Mouse (Mus musculus) embryonic facial prominence, embryonic 13.5 days (tissue): ENCODE results near the gene Chmp5. TPM values are rescaled to one million over a fixed set of nuclear protein-coding genes. Genes with fewer than 3 reads are reported as not detected.

Experiments
- ATAC-seq: fragments of 200-750 bp; cut with Nextera tagmentation; 2 replicates; pipeline ENCODE4 v1.8.0; 2017; ENCODE audit warnings: low read depth; ENCODE audit not compliant: insufficient number of reproducible peaks, insufficient read depth, low FRiP score, low TSS enrichment
- H3K27ac ChIP-seq: fragments of 300-500 bp; sonication (generic); 2 replicates; pipeline ENCODE4 v1.5.1; 2015; ENCODE audit warnings: moderate library complexity, mild to moderate bottlenecking, inconsistent platforms
- H3K27me3 ChIP-seq: fragments of 300-500 bp; sonication (generic); 2 replicates; pipeline ENCODE4 v1.6.1; 2015; ENCODE audit warnings: mild to moderate bottlenecking, inconsistent platforms
- H3K36me3 ChIP-seq: fragments of 300-500 bp; sonication (generic); 2 replicates; pipeline ENCODE4 v1.6.1; 2015; ENCODE audit warnings: mild to moderate bottlenecking, inconsistent platforms
- H3K4me1 ChIP-seq: fragments of 300-500 bp; sonication (generic); 2 replicates; pipeline ENCODE4 v1.6.1; 2015; ENCODE audit warnings: inconsistent platforms
- H3K4me2 ChIP-seq: fragments of 300-500 bp; sonication (generic); 2 replicates; pipeline ENCODE4 v1.6.1; 2015; ENCODE audit warnings: moderate library complexity, mild to moderate bottlenecking, inconsistent platforms
- H3K4me3 ChIP-seq: fragments of 300-500 bp; sonication (generic); 2 replicates; pipeline ENCODE4 v1.5.1; 2015; ENCODE audit warnings: mild to moderate bottlenecking, inconsistent platforms
- H3K9ac ChIP-seq: fragments of 300-500 bp; sonication (generic); 2 replicates; pipeline ENCODE4 v1.6.1; 2015; ENCODE audit warnings: mild to moderate bottlenecking, inconsistent platforms
- H3K9me3 ChIP-seq: fragments of 300-500 bp; sonication (generic); 2 replicates; pipeline ENCODE4 v1.6.1; 2016; ENCODE audit warnings: inconsistent platforms
- whole genome bisulfite sequencing: fragments of 180-500 bp; shearing (Covaris S2); methylation state at CpG from one replicate; pipeline ENCODE4 v1.1.7; 2015; ENCODE audit warnings: mixed read lengths; 5-methylcytosine and 5-hydroxymethylcytosine counted together
- microRNA-seq: library from miRNA; unstranded; fragments of <30 nt; microRNA quantifications from one replicate; pipeline ENCODE4, GENCODE M21; 2016
- polyA plus RNA-seq: library from polyadenylated mRNA; unstranded; fragments of >200 nt; fragmentation: Nextera tagmentation; extraction: Ambion mirVana; gene quantifications from 2 replicates; pipeline ENCODE4 v1.2.1, GENCODE M21; 2015

Chmp5 gene
- polyA plus RNA-seq, 1 experiment from 2014 or later: 114 TPM

DNA sequence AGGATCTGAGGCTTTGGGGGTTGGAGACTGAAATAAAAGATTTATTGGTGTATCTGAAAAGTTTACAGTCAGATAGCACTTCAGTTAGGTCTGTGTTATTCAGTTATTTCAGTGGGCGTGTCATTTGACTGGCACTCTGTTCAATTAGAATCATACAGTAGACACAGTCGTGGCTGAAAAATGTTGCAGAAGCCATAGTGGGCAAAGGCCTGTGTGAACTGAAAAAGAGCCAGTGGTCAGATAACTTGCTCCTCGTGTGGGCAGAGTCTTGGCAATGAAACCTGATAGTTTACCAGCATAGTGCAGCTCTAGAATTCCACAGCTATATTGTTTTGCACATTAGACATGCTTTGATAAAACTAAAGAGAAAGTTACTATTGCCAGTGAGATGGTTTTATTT, 34.3 kb downstream of the Chmp5 start:
- Histone ChIP-seq H3K4me3 (no peak overlapping the region), H3K27ac (no peak overlapping the region), H3K4me1 (no peaks in the 10 kb centered on the region), H3K27me3 (no peaks in the 10 kb centered on the region), H3K9ac (no peak overlapping the region), H3K9me3 (no peaks in the 10 kb centered on the region), H3K4me2 (no peak overlapping the region), H3K36me3 (peaks cover 94% of the 10 kb centered on the region)
- WGBS: 64% methylated on average over 3 of the region's 3 CpGs
- no peak for ATAC-seq

DNA sequence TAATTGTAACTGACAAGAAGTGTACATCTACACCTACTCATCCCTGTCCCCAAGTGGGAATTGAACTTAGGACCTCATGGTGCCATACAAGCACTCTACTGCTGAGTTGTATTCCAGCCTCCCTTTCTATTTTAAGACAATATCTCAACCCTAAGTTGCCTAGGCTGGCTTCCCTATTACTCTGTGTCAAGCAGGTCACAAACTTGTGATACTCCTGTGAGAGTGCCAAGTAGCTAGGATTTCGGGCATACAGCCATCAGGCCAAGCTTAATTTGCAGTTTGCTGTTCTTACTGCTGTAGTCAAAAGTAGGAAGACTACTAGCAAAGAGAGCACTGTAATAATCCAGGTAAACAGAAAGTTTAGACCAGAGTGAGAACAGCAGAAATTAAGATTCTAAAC, 35.5 kb downstream of the Chmp5 start:
- peaks cover 93% of the 10 kb centered on the region for H3K36me3 ChIP-seq
- no peaks in the 10 kb centered on the region for H3K4me1 ChIP-seq
- WGBS: 89% methylated on average over 1 of the region's 1 CpGs
- H3K27me3 ChIP-seq: no peaks in the 10 kb centered on the region
- H3K9me3 ChIP-seq: no peaks in the 10 kb centered on the region
- ATAC-seq: no peak
- no peak overlapping the region for H3K27ac ChIP-seq
- no peak overlapping the region for H3K4me3 ChIP-seq
- no peak overlapping the region for H3K9ac ChIP-seq
- no peak overlapping the region for H3K4me2 ChIP-seq

DNA sequence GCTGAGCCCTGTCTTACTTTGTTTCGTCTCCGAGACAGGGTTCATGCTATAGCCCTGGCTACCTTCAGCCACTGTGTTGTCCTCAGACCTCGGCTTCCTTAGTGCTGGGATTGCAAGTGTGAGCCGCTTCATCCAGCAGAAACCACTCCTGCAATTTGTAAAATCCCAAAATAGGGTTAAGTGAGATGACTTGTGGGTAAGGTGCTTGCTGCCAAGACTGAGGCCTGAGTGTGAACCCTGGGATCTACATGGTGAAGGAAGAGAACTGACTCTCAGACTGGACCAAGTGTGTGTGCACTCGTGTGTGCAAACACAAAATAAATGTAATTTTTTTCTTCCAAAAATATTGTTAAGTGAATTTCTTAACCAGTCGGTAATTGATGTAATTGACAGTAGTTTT, 41.4 kb downstream of the Chmp5 start:
- WGBS: 84% methylated on average over 6 of the region's 6 CpGs

DNA sequence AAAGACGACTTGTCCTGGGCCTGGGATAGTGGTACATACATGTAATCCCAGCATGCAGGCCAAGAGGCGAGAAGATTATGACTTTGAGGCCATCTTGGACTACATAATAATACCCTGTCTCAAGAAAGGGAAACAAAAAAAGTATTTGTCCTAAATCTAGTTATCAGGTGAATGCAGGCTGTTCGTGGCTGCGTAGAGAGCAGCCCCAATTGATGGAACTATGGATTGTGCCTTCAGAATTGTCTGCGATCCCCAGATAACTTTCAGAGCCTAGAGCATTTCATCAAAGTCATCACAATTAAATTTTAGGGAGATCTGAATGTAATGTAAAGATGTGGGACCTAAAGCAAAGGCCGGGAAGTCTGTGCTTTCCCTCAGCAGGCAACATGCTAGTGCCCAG, 48.1 kb downstream of the Chmp5 start:
- no peak overlapping the region for H3K4me3 ChIP-seq
- H3K9ac ChIP-seq: no peak overlapping the region
- ATAC-seq: no peak
- H3K9me3 ChIP-seq: no peaks in the 10 kb centered on the region
- WGBS: 97% methylated on average over 6 of the region's 6 CpGs
- H3K4me1 ChIP-seq: no peaks in the 10 kb centered on the region
- H3K4me2 ChIP-seq: no peak overlapping the region
- no peaks in the 10 kb centered on the region for H3K27me3 ChIP-seq
- peaks cover 93% of the 10 kb centered on the region for H3K36me3 ChIP-seq
- no peak overlapping the region for H3K27ac ChIP-seq

More for the DNA sequence above, 41.4 kb downstream of the Chmp5 start:
- H3K36me3 ChIP-seq: peaks cover 90% of the 10 kb centered on the region
- H3K4me1 ChIP-seq: no peaks in the 10 kb centered on the region
- no peak overlapping the region for H3K27ac ChIP-seq
- H3K9me3 ChIP-seq: no peaks in the 10 kb centered on the region
- H3K9ac ChIP-seq: no peak overlapping the region
- ATAC-seq: no peak
- no peaks in the 10 kb centered on the region for H3K27me3 ChIP-seq
- H3K4me3 ChIP-seq: no peak overlapping the region
- H3K4me2 ChIP-seq: no peak overlapping the region

DNA sequence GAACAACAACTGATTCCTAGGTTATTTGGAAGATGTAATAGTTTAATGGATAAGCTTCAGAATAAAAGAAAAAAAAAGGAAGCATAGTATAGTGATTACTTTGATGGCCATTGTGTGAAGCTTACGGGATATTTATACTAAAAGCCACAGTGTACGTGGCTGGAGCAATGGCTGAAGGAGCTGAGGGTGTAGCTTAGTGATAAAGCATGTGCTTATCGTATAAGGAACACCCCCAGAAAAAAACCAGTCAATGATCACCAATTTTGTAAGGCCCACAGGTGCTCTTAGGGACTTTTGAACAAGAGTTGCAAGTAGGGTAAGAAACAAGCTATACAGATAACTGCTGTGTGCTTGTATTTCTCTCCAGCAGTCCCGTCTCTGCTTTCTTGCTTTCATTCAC, 49.7 kb downstream of the Chmp5 start:
- peaks cover 91% of the 10 kb centered on the region for H3K36me3 ChIP-seq
- no peak overlapping the region for H3K9ac ChIP-seq
- ATAC-seq: no peak
- no peaks in the 10 kb centered on the region for H3K9me3 ChIP-seq
- no peaks in the 10 kb centered on the region for H3K27me3 ChIP-seq
- H3K4me3 ChIP-seq: no peak overlapping the region
- no peak overlapping the region for H3K27ac ChIP-seq
- no peak overlapping the region for H3K4me2 ChIP-seq
- H3K4me1 ChIP-seq: no peaks in the 10 kb centered on the region
- WGBS: 93% methylated on average over 4 of the region's 4 CpGs

DNA sequence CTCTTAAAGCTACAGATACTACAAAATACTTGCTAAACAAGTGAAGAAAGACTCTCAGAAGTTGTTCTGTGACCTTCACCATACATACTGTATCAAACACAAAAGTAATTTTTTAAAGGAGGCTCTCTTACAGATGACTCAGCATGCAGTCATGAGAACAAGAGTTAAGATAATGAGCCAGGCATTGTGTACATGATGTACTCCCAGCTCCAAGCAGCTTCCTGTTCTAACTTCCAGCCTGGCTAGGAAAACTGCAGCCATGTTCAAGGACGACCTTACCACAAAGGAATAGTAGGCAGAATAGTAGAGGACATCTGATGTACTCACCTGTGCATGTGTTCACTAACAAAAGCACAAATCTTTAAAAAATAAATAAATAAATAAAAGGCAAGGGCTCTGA, 52.1 kb downstream of the Chmp5 start:
- H3K4me2 ChIP-seq: no peak overlapping the region
- H3K4me1 ChIP-seq: no peaks in the 10 kb centered on the region
- no peak overlapping the region for H3K4me3 ChIP-seq
- 85% methylated on average over 1 of the region's 1 CpGs for WGBS
- peaks cover 95% of the 10 kb centered on the region for H3K36me3 ChIP-seq
- no peaks in the 10 kb centered on the region for H3K9me3 ChIP-seq
- no peak overlapping the region for H3K9ac ChIP-seq
- no peak for ATAC-seq
- H3K27ac ChIP-seq: no peak overlapping the region
- H3K27me3 ChIP-seq: no peaks in the 10 kb centered on the region

DNA sequence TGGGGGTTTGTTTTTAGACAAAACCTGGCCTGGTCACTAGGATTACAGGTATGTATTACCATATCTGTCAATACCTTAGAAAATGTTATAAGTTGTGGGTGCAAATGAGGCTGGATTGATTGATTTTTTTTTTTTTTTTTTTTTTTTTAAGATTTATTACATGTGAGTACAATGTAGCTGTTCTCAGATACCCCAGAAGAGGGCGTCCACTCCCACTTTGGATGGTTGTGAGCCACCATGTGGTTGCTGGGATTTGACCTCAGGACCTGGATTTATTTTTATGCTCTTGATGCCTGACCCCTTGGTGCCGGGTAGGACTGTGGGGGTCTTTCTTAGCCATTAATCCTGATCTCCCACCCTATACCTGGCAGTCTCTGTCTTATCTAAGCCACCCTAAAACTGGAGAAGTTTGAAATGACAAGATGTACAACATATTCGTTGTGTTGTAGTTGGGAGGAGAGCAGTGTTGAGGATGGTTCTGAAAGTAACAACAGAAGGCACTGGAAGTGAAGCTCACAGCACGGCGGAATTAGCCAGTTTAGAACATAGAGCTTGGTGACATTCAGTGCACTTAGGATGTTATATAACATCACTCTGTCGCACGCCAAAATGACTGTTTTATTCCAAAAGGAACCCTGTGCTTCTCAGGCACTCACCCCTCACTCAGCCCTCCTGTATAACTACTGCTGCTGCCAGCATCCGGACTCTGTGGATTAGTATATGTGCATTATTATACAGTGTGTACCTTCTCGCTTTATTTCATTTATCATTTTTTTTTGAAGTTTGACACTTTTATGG, 52.8 kb downstream of the Chmp5 start:
- ATAC-seq: no peak
- WGBS: 90% methylated on average over 9 of the region's 9 CpGs

DNA sequence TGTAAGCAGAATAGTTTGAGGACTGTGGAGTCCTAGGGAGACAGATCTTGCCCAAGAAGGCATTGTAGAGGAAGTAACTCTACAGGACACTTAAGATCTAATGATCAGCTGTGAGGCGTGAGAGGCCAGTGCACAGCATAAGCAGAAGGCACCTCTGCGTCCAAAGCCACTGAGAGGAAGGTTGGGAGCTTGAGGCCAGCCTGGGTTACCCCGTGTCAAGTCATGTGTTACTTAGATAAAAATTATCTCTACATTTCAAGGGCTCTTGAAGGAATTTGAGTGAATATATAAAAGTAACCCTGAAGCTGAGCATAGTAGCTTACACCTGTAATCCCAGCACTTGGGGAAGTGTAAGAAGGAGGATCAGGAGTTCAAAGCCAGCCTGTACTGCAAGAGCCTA, 65.1 kb downstream of the Chmp5 start:
- Histone ChIP-seq H3K9ac (no peak overlapping the region), H3K4me1 (no peaks in the 10 kb centered on the region), H3K27me3 (no peaks in the 10 kb centered on the region), H3K9me3 (no peaks in the 10 kb centered on the region), H3K4me3 (no peak overlapping the region), H3K36me3 (peaks cover 94% of the 10 kb centered on the region), H3K27ac (no peak overlapping the region), H3K4me2 (no peak overlapping the region)
- no peak for ATAC-seq
- WGBS: 92% methylated on average over 3 of the region's 3 CpGs

More for the DNA sequence above, 52.8 kb downstream of the Chmp5 start:
- Histone ChIP-seq H3K4me1 (no peaks in the 10 kb centered on the region), H3K36me3 (peaks cover 90% of the 10 kb centered on the region), H3K4me2 (no peak overlapping the region), H3K27ac (no peak overlapping the region), H3K9me3 (no peaks in the 10 kb centered on the region), H3K4me3 (no peak overlapping the region), H3K9ac (no peak overlapping the region), H3K27me3 (no peaks in the 10 kb centered on the region)

Small RNAs within 50 kb of the gene (microRNA-seq; reads per million reads assigned to microRNA genes)
- 2.0 reads per million, percentile 4 among the genes with 10 or more reads in this experiment for gene Mir3094

Other genes starting within 250 kb of the Chmp5 start
- 40.4 TPM in 2 replicates for gene Aptx, start 245.2 kb upstream of the Chmp5 start, polyA plus RNA-seq
- 435 and 438 TPM in 2 replicates for gene Dnaja1, start 226.3 kb upstream of the Chmp5 start, polyA plus RNA-seq
- gene Smu1, start 190.5 kb upstream of the Chmp5 start, polyA plus RNA-seq: 147 TPM in 2 replicates
- 39.7 and 39.9 TPM in 2 replicates for gene B4galt1, start 94.4 kb upstream of the Chmp5 start, polyA plus RNA-seq
- not detected in 2 replicates for gene Spink4, start 28.4 kb upstream of the Chmp5 start, polyA plus RNA-seq
- gene Bag1, start 113 bp upstream of the Chmp5 start, polyA plus RNA-seq: 233 and 253 TPM in 2 replicates
- gene Nfx1, start 22.5 kb downstream of the Chmp5 start, polyA plus RNA-seq: 101 and 107 TPM in 2 replicates
- gene Aqp7, start 99.7 kb downstream of the Chmp5 start, polyA plus RNA-seq: 0.10 and 0.30 TPM in 2 replicates
- gene Aqp3, start 149.8 kb downstream of the Chmp5 start, polyA plus RNA-seq: 20.0 and 27.9 TPM in 2 replicates
- gene Nol6, start 176.0 kb downstream of the Chmp5 start, polyA plus RNA-seq: 25.3 and 27.9 TPM in 2 replicates
- 93.3 and 94.0 TPM in 2 replicates for gene Ube2r2, start 187.3 kb downstream of the Chmp5 start, polyA plus RNA-seq